8 mouse cellular contexts compared by ENCODE assay signal in the genomic region with DNA sequence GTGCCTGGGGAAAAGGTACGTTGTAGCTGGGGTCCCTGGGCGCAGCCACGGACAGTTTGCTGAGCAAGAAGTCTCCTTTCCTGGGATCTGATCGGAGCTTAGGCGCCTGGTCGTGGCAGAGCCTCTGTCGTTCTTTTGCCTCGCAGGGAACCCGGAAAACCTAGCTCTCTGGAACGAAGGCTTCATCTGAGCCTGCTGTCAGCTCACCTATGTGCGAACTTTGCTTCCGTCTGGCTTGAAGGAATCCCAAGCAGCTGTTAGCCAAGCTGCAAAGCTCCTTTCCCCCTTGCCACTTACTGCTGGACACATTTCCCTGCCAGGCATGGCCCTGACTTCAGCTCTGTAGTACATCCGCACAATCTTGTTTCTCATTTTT. TPM values are rescaled to one million over a fixed set of nuclear protein-coding genes. Genes with fewer than 3 reads are reported as not detected.
DNase-seq lines count a peak whose midpoint lies in the region; ATAC-seq lines count a peak whose summit lies in the region.

No protein-coding gene starts in this region.

- H3K27me3 ChIP-seq in kidney, embryonic 16.5 days (ENCODE audit: insufficient read depth, low read length) = peaks cover 24% of the 10 kb centered on the region
- H3K27me3 ChIP-seq in heart, embryonic 16.5 days (ENCODE audit: control insufficient read depth, insufficient read depth, low read length) = no peaks in the 10 kb centered on the region
- H3K27me3 ChIP-seq in liver, embryonic 15.5 days = peaks cover 28% of the 10 kb centered on the region
- no peaks in the 10 kb centered on the region for H3K27me3 ChIP-seq in stomach, embryonic 14.5 days (ENCODE audit: control insufficient read depth, insufficient read depth, low read length)

- H3K9ac ChIP-seq in kidney, embryonic 16.5 days (replicated peaks; ENCODE audit: low read length) = peak overlapping the region; percentile 66
- H3K9ac ChIP-seq in heart, embryonic 16.5 days (ENCODE audit: low read length) = peak overlapping the region; percentile 69
- H3K9ac ChIP-seq in liver, embryonic 15.5 days = no peak overlapping the region
- peak overlapping the region; percentile 28 for H3K9ac ChIP-seq in stomach, embryonic 14.5 days (replicated peaks; ENCODE audit: low read depth, low read length)

- peaks cover 6% of the 10 kb centered on the region; the same call in 1 of the 2 replicates for H3K4me1 ChIP-seq in kidney, embryonic 16.5 days (ENCODE audit: insufficient read depth, low read length)
- H3K4me1 ChIP-seq in heart, embryonic 16.5 days (ENCODE audit: control insufficient read depth, insufficient read depth, low read length) = 0 out of 2 replicates have a peak, but pooled peaks cover 2% of the 10 kb centered on the region
- H3K4me1 ChIP-seq in liver, embryonic 15.5 days (replicated peaks) = no peaks in the 10 kb centered on the region
- no peaks in the 10 kb centered on the region for H3K4me1 ChIP-seq in stomach, embryonic 14.5 days (ENCODE audit: control insufficient read depth, insufficient read depth, low read length)

- 1% methylated on average over 13 of the region's 13 CpGs for WGBS in kidney, embryonic 16.5 days
- WGBS in heart, embryonic 16.5 days = 1% methylated on average over 13 of the region's 13 CpGs
- WGBS in liver, embryonic 15.5 days (ENCODE audit: insufficient replicate concordance) = under 1% methylated on average over 13 of the region's 13 CpGs
- 1% methylated on average over 13 of the region's 13 CpGs for WGBS in stomach, embryonic 14.5 days

- DNase-seq in kidney, adult 8-10 months = no peak
- DNase-seq in cerebellum, adult 9-10 months = peak; percentile 69
- DNase-seq in urinary bladder, postnatal 14 days (ENCODE audit: low spot score) = no peak

- H3K27ac ChIP-seq in kidney, embryonic 16.5 days (ENCODE audit: low read length) = no peak overlapping the region
- H3K27ac ChIP-seq in heart, embryonic 16.5 days (ENCODE audit: low read length) = peak overlapping the region; percentile 26; the same call in 1 of the 2 replicates
- H3K27ac ChIP-seq in liver, embryonic 15.5 days (replicated peaks) = no peak overlapping the region
- peak overlapping the region; percentile 56; the same call in 1 of the 2 replicates for H3K27ac ChIP-seq in stomach, embryonic 14.5 days (ENCODE audit: low read length)

- no peaks in the 10 kb centered on the region for H3K36me3 ChIP-seq in kidney, embryonic 16.5 days (ENCODE audit: insufficient read depth, low read length)
- no peaks in the 10 kb centered on the region for H3K36me3 ChIP-seq in heart, embryonic 16.5 days (ENCODE audit: control insufficient read depth, insufficient read depth)
- H3K36me3 ChIP-seq in liver, embryonic 15.5 days (replicated peaks) = no peaks in the 10 kb centered on the region
- H3K36me3 ChIP-seq in stomach, embryonic 14.5 days (ENCODE audit: control insufficient read depth, insufficient read depth, low read length) = no peaks in the 10 kb centered on the region

- H3K4me3 ChIP-seq in kidney, embryonic 16.5 days (ENCODE audit: low read length) = peak overlapping the region; percentile 65
- peak overlapping the region; percentile 67 for H3K4me3 ChIP-seq in heart, embryonic 16.5 days (ENCODE audit: low read length)
- peak overlapping the region; percentile 36; the same call in 1 of the 2 replicates for H3K4me3 ChIP-seq in liver, embryonic 15.5 days (replicated peaks)
- H3K4me3 ChIP-seq in stomach, embryonic 14.5 days (ENCODE audit: low read depth, low read length) = peak overlapping the region; percentile 55

- no peaks in the 10 kb centered on the region for H3K9me3 ChIP-seq in kidney, embryonic 16.5 days (ENCODE audit: low read length)
- H3K9me3 ChIP-seq in heart, embryonic 16.5 days (replicated peaks; ENCODE audit: control insufficient read depth, low read length) = no peaks in the 10 kb centered on the region
- no peaks in the 10 kb centered on the region for H3K9me3 ChIP-seq in liver, embryonic 15.5 days (replicated peaks)
- H3K9me3 ChIP-seq in stomach, embryonic 14.5 days (ENCODE audit: control insufficient read depth, low read depth, low read length) = no peaks in the 10 kb centered on the region

- no peak; the same call in 1 of the 2 replicates for ATAC-seq in kidney, embryonic 16.5 days (ENCODE audit: low FRiP score, low TSS enrichment)
- ATAC-seq in heart, embryonic 16.5 days (replicated peaks; ENCODE audit: extremely low read depth, insufficient read depth, low FRiP score) = no peak
- no peak for ATAC-seq in liver, embryonic 15.5 days (ENCODE audit: insufficient read depth)
- ATAC-seq in stomach, embryonic 14.5 days (ENCODE audit: insufficient number of reproducible peaks, insufficient read depth, low FRiP score, low read depth) = no peak
- ATAC-seq in erythroid progenitor cell, adult 5-6 weeks (replicated peaks; ENCODE audit: low FRiP score, poor library complexity, severe bottlenecking) = no peak

- H3K4me2 ChIP-seq in kidney, embryonic 16.5 days (replicated peaks; ENCODE audit: low read depth, low read length) = peak overlapping the region; percentile 79
- peak overlapping the region; percentile 71 for H3K4me2 ChIP-seq in heart, embryonic 16.5 days (ENCODE audit: low read depth, low read length)
- H3K4me2 ChIP-seq in liver, embryonic 15.5 days = peak overlapping the region; percentile 48
- H3K4me2 ChIP-seq in stomach, embryonic 14.5 days (replicated peaks; ENCODE audit: low read depth, low read length) = peak overlapping the region; percentile 72

RNA-seq across cellular contexts. Expression of a gene that starts 0.9 kb away (rescaled TPM):
- 17.1 and 20.5 TPM in 2 replicates for polyA plus RNA-seq in kidney, embryonic 16.5 days (2015; fragmentation: Nextera tagmentation; extraction: Ambion mirVana)
- polyA plus RNA-seq in heart, embryonic 16.5 days (2015; fragmentation: Nextera tagmentation; extraction: Ambion mirVana) = 6.3 and 8.0 TPM in 2 replicates
- polyA plus RNA-seq in liver, embryonic 15.5 days (2015; fragmentation: Nextera tagmentation; extraction: Ambion mirVana) = 0.40 and 0.54 TPM in 2 replicates
- 25.3 and 31.9 TPM in 2 replicates for polyA plus RNA-seq in stomach, embryonic 14.5 days (2014; fragmentation: Nextera tagmentation; extraction: Ambion mirVana)
- total RNA-seq in erythroid progenitor cell, adult 5-6 weeks (2015; ENCODE audit: low replicate concordance) = not detected in 2 replicates
- total RNA-seq in erythroid progenitor cell, adult 5-6 weeks (2017; ENCODE audit: low replicate concordance) = not detected in 2 replicates

Comparison
In these comparisons a context has a peak if more than half of its experiments do, and no peak if none do; other contexts are left out.
1. H3K27ac ChIP-seq: peak in heart, embryonic 16.5 days (single experiment) and stomach, embryonic 14.5 days (single experiment); none in kidney, embryonic 16.5 days (single experiment) and liver, embryonic 15.5 days (single experiment).
2. Peak in every context shown above with its lines, with median percentiles within 50 percentile points of each other: H3K4me2 ChIP-seq and H3K4me3 ChIP-seq.